Mouse (Mus musculus): ENCODE results near the gene Adm.

DNA sequence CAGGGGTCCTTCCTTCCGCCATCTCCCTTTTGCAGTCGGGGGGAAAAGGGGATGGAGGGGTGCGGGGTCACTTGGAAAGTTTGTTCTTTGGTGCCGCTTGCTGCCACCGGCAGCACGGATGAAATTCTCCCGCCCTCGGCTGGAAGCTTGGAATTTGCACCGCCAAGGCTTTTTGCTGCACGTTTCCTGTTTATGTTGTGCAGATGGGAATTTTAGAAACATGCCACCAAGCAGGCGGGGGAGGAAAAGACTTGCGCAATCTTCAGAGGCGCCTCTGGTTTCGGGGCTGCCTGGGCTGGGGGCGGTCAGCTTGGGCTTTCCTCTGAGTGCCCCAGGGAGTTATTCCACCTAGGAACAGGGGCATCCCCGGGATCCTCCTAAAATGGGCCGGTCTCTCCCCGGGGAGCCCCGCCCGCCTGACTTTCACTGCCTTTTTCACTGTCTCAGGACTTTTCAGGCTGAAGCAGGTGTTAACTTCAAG is 12.3 kb upstream of the Adm start:
- TF ChIP-seq CTCF (IDR thresholded peaks at IDR 0.05; ENCODE audit: insufficient read depth, low read depth, low read length) (no peak), POLR2A (IDR thresholded peaks at IDR 0.05; ENCODE audit: insufficient read depth, low read depth, low read length) (no peak)
